Mouse (Mus musculus): ENCODE data around the gene Rnf7.

DNA sequence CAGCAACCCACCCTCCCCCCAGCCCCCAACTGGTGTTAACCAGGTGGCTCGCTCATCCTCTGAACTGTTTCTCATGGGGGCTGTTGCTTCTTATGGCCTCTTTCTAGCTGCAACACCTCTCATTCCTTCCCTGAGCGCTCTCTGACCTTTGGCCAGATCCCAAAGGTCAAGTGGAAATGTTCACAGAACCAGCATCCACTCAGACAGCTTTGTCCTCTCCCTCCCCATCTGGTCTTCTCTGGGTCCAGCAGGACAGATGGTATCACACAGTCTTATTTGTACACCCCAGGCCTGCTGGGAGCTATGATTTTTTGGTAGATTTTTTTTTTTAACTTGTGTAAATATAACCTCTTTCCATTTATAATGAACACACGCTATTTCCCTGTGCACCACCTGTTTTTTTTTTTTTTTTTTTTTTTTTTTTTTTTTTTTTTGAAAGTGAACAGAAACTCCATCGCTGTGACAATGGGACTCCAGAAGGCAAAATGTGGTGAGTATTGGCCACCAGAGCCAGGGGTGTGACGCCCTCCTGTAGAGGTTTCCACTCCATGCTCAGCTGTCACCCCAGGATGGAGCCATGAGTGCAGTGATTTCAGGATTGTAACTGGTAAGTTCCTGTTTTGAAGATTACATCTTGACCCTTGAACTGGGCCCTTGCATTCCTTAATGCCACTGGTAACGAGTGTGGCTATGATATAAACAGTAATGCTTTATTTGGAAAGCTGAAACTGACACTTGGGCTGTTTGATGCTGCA, 24.6 kb upstream of the Rnf7 start:
- TF ChIP-seq POLR2A (IDR thresholded peaks at IDR 0.05; ENCODE audit: insufficient read depth, low read depth, low read length) (no peak), CTCF (IDR thresholded peaks at IDR 0.05; ENCODE audit: insufficient read depth, low read depth, low read length) (no peak)
